ENCODE assay signal across 8 mouse cellular contexts in the genomic region with DNA sequence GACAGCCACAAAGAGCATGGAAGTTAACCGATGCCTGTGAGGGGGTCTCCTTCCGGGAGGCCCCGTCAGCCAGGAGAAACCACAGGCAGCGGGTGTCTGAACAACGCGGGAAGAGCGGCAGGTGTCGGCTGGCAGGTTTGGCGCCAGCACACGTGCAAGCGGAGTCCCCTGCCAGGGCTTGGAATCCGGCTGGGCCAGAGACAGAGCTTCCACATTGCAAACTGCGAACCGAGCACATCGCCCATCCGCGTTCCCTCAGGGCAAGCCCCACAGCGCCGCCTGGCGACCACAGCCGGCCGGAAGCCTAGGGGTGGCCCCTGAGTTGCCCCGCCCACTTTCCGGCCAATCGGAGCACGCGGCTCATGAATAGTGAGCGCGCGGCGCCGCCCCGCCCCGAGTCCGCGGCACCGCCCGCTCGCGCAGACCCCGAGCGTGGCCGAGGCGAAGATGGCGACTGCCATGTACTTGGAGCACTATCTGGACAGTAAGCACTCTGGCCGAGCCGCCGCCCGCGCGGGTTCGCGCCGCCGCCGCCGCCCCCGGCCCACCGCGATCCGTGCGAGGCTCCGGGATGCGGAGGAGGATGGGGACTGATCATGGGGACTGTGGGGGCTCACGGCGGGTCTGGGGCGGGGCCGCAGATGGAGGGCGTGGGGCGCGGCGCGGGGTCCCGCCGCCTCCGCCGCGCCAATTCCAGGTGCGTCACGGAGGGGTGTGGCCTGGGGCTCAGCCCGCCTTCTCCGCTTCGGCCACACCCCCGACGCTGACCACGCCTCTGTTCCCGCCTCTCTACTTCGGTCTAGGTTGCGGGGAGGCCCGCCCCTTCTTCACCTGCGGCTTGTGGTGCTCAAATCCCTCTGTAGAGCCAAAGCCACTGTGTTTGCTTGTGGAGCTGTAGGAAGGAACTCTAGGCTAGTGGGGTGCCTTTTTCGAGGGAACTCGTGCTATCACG. TPM values are rescaled to one million over a fixed set of nuclear protein-coding genes. Genes with fewer than 3 reads are reported as not detected.
DNase-seq lines count a peak whose midpoint lies in the region; ATAC-seq lines count a peak whose summit lies in the region.

A gene (plus strand): TSS at position 410 of the 952 bp plus-strand sequence.

- H3K4me1 ChIP-seq in forebrain, embryonic 10.5 days, result peaks cover 42% of the 10 kb centered on the region
- peaks cover 35% of the 10 kb centered on the region for H3K4me1 ChIP-seq in heart, embryonic 16.5 days (ENCODE audit: control insufficient read depth, insufficient read depth, low read length)
- H3K4me1 ChIP-seq in liver, embryonic 15.5 days (replicated peaks), result peaks cover 63% of the 10 kb centered on the region
- H3K4me1 ChIP-seq in neural tube, embryonic 12.5 days, result peaks cover 19% of the 10 kb centered on the region

- peak; percentile 76 for ATAC-seq in CD4-positive, CD25-positive, alpha-beta regulatory T cell, adult 4 months
- ATAC-seq in heart, embryonic 16.5 days (replicated peaks; ENCODE audit: extremely low read depth, insufficient read depth, low FRiP score), result peak; percentile 91
- ATAC-seq in liver, embryonic 15.5 days (ENCODE audit: insufficient read depth), result peak; percentile 91
- ATAC-seq in neural tube, embryonic 12.5 days (ENCODE audit: low FRiP score, low read depth), result peak; percentile 97

- peak within 1 kb of the TSS; percentile 81 for H3K4me3 ChIP-seq in forebrain, embryonic 10.5 days
- peak within 1 kb of the TSS; percentile 89 for H3K4me3 ChIP-seq in heart, embryonic 16.5 days (ENCODE audit: low read length)
- H3K4me3 ChIP-seq in liver, embryonic 15.5 days (replicated peaks), result peak within 1 kb of the TSS; percentile 91
- H3K4me3 ChIP-seq in neural tube, embryonic 12.5 days, result peak within 1 kb of the TSS; percentile 83

- under 1% methylated on average over 85 of the region's 94 CpGs for WGBS in forebrain, embryonic 10.5 days
- under 1% methylated on average over 83 of the region's 94 CpGs for WGBS in heart, embryonic 16.5 days
- WGBS in liver, embryonic 15.5 days (ENCODE audit: insufficient replicate concordance), result under 1% methylated on average over 94 of the region's 94 CpGs
- under 1% methylated on average over 91 of the region's 94 CpGs for WGBS in neural tube, embryonic 12.5 days

- H3K4me2 ChIP-seq in heart, embryonic 16.5 days (ENCODE audit: low read depth, low read length), result peak within 1 kb of the TSS; percentile 94
- H3K4me2 ChIP-seq in liver, embryonic 15.5 days, result peak within 1 kb of the TSS; percentile 97
- H3K4me2 ChIP-seq in neural tube, embryonic 12.5 days (replicated peaks), result peak within 1 kb of the TSS; percentile 83

- H3K9ac ChIP-seq in heart, embryonic 16.5 days (ENCODE audit: low read length), result peak within 1 kb of the TSS; percentile 90
- H3K9ac ChIP-seq in liver, embryonic 15.5 days, result peak within 1 kb of the TSS; percentile 85
- peak within 1 kb of the TSS; percentile 84 for H3K9ac ChIP-seq in neural tube, embryonic 12.5 days

- H3K27ac ChIP-seq in forebrain, embryonic 10.5 days, result peak within 1 kb of the TSS; percentile 99
- peak within 1 kb of the TSS; percentile 96 for H3K27ac ChIP-seq in heart, embryonic 16.5 days (ENCODE audit: low read length)
- peak within 1 kb of the TSS; percentile 99 for H3K27ac ChIP-seq in liver, embryonic 15.5 days (replicated peaks)
- H3K27ac ChIP-seq in neural tube, embryonic 12.5 days, result peak within 1 kb of the TSS; percentile 92

- H3K9me3 ChIP-seq in forebrain, embryonic 10.5 days, result no peaks in the 10 kb centered on the region
- no peaks in the 10 kb centered on the region for H3K9me3 ChIP-seq in heart, embryonic 16.5 days (replicated peaks; ENCODE audit: control insufficient read depth, low read length)
- H3K9me3 ChIP-seq in liver, embryonic 15.5 days (replicated peaks), result no peaks in the 10 kb centered on the region
- H3K9me3 ChIP-seq in neural tube, embryonic 12.5 days, result no peaks in the 10 kb centered on the region

- peak; percentile 96 for DNase-seq in c-Kit-negative CD71-positive TER-119-positive erythroid progenitor cells, embryonic 14.5 days (ENCODE audit: low read depth, low spot score)
- peak; percentile 99 for DNase-seq in forebrain, embryonic 10.5 days (ENCODE audit: extremely low spot score, low spot score)
- DNase-seq in kidney, postnatal 36 days, result peak; percentile 99 to 100
- DNase-seq in telencephalon, adult 2 months (ENCODE audit: low read depth, low spot score), result peak; percentile 93

- no peaks in the 10 kb centered on the region for H3K27me3 ChIP-seq in forebrain, embryonic 10.5 days (ENCODE audit: poor library complexity, severe bottlenecking)
- H3K27me3 ChIP-seq in heart, embryonic 16.5 days (ENCODE audit: control insufficient read depth, insufficient read depth, low read length), result no peaks in the 10 kb centered on the region
- no peaks in the 10 kb centered on the region for H3K27me3 ChIP-seq in liver, embryonic 15.5 days
- H3K27me3 ChIP-seq in neural tube, embryonic 12.5 days (replicated peaks), result no peaks in the 10 kb centered on the region

- H3K36me3 ChIP-seq in forebrain, embryonic 10.5 days (replicated peaks), result peaks cover 58% of the 10 kb centered on the region
- peaks cover 31% of the 10 kb centered on the region for H3K36me3 ChIP-seq in heart, embryonic 16.5 days (ENCODE audit: control insufficient read depth, insufficient read depth)
- H3K36me3 ChIP-seq in liver, embryonic 15.5 days (replicated peaks), result peaks cover 39% of the 10 kb centered on the region
- peaks cover 34% of the 10 kb centered on the region for H3K36me3 ChIP-seq in neural tube, embryonic 12.5 days

RNA-seq across cellular contexts. Expression of the gene that starts here (rescaled TPM):
- polyA plus RNA-seq in CD4-positive, CD25-positive, alpha-beta regulatory T cell, adult 4 months (2017; shearing (Covaris generic)), result 10 to 100 TPM; 25.4 to 36.9 TPM
- polyA plus RNA-seq in forebrain, embryonic 10.5 days (2016; fragmentation: Nextera tagmentation; extraction: Ambion mirVana), result 30.7 and 32.9 TPM in 2 replicates
- 13.0 and 13.4 TPM in 2 replicates for polyA plus RNA-seq in heart, embryonic 16.5 days (2015; fragmentation: Nextera tagmentation; extraction: Ambion mirVana)
- 9.4 TPM in 2 replicates for polyA plus RNA-seq in liver, embryonic 15.5 days (2015; fragmentation: Nextera tagmentation; extraction: Ambion mirVana)
- polyA plus RNA-seq in neural tube, embryonic 12.5 days (2016; fragmentation: Nextera tagmentation; extraction: Ambion mirVana), result 12.4 and 14.0 TPM in 2 replicates

Comparison
In these comparisons a context has a peak if more than half of its experiments do, and no peak if none do; other contexts are left out.
1. Peak in every context shown above with its lines: DNase-seq, ATAC-seq, H3K4me3 ChIP-seq and H3K27ac ChIP-seq.